Mouse (Mus musculus): ENCODE measurements at regions not wholly inside any gene's neighbourhood (a gene's known extent, or its start where the extent isn't known, plus 50 kb on each side); places are given as distances from the start of the nearest gene placed in this dataset.

GRCm38 (mm10) chr15:62092671-62093185, 1169.9 kb upstream of the A1bg start:
- TF ChIP-seq POLR2A (IDR thresholded peaks at IDR 0.05; ENCODE audit: low read depth, low read length), result no peak
- TF ChIP-seq CTCF (IDR thresholded peaks at IDR 0.05; ENCODE audit: extremely low read depth, insufficient read depth, insufficient read length, insufficient replicate concordance), result no peak

Measured in spleen, adult 2 months (tissue).